Mouse (Mus musculus) megakaryocyte, embryonic 14.5 days (primary cell): ENCODE measurements around the gene Krtap2-4.

ENCODE experiments used
- FLI1 ChIP-seq: IDR thresholded peaks from 2 replicates; pipeline ENCODE4 v1.6.1; 2012; ENCODE audit warnings: low read length, inconsistent platforms, mixed read lengths
- GATA1 ChIP-seq: IDR thresholded peaks from 3 replicates; pipeline ENCODE4 v1.6.1; 2012; ENCODE audit warnings: mixed read lengths, low read length, inconsistent platforms, borderline replicate concordance

DNA sequence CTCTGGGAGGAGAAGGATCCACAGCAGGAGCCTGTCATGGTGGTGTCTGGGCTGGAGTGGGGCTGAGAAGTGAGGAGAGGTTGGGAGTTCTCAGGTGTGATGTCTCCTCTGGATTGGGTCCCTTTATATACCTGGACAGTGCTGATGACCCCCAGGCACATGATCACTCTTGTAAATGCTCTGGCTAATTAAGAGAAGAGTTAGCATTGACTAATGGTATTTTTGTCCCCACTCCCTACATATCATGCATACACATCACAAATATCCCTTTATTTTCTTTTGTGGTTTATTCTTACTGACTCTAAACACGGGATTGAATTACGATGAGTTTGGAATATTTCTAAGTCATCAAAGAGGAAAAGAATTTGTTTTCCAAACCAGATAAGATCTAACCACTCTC, 5.7 kb upstream of the Krtap2-4 start, which contains the start of gene Gm11562:
- TF ChIP-seq GATA1 (no peak), FLI1 (no peak)
